Mouse (Mus musculus): ENCODE data around the gene Wdr24. TPM values are rescaled to one million over a fixed set of nuclear protein-coding genes. Genes with fewer than 3 reads are reported as not detected.

Wdr24 gene
- polyA plus RNA-seq, 1 experiment from 2014 or later: 35.3 TPM

DNA sequence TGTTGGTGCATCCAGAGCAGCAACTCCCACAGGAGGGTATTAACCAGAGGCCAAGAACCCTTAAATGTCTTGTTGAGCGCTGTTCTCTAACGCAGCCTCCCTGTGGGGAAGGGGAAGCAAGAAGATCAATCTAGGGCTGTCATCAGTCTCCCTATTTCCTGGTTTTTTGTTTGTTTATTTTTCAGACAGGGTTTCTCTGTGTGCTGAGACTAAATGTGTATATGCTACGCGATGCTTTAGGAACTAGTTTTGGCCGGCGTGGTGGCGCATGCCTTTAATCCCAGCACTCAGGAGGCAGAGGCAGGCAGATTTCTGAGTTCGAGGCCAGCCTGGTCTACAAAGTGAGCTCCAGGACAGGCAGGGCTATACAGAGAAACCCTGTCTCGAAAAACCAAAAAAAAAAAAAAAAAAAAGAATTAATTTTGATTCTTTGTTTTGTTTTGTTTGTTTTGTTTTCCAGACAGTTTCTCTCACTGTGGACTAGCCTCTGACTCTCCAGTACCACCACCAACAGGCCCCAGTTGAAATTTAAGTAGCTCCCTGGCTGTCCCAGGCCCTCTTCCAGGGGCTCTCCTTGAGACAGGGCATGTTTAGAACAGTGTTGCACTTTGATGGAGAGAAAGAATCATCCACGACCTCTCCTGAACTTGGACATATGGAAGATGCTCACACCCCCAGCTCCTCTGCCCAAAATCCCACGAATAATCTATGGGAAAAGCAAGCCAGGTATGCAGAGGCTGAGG lies 50.1 kb downstream of the Wdr24 start:
- peak overlapping the region; percentile 96 for H3K27ac ChIP-seq (ENCODE audit: low read length)
- WGBS: 73% methylated on average over 11 of the region's 11 CpGs
- H3K36me3 ChIP-seq (ENCODE audit: insufficient read depth, low read length): peaks cover 6% of the 10 kb centered on the region
- no peaks in the 10 kb centered on the region for H3K9me3 ChIP-seq (ENCODE audit: low read length)
- H3K4me1 ChIP-seq (ENCODE audit: insufficient read depth, low read length): peaks cover 29% of the 10 kb centered on the region
- no peak overlapping the region for H3K9ac ChIP-seq (replicated peaks; ENCODE audit: low read length)
- ATAC-seq (ENCODE audit: low FRiP score, low TSS enrichment): no peak
- H3K4me3 ChIP-seq (ENCODE audit: low read length): peak overlapping the region; percentile 75
- H3K27me3 ChIP-seq (ENCODE audit: insufficient read depth, low read length): no peaks in the 10 kb centered on the region
- H3K4me2 ChIP-seq (replicated peaks; ENCODE audit: low read depth, low read length): peak overlapping the region; percentile 78

DNA sequence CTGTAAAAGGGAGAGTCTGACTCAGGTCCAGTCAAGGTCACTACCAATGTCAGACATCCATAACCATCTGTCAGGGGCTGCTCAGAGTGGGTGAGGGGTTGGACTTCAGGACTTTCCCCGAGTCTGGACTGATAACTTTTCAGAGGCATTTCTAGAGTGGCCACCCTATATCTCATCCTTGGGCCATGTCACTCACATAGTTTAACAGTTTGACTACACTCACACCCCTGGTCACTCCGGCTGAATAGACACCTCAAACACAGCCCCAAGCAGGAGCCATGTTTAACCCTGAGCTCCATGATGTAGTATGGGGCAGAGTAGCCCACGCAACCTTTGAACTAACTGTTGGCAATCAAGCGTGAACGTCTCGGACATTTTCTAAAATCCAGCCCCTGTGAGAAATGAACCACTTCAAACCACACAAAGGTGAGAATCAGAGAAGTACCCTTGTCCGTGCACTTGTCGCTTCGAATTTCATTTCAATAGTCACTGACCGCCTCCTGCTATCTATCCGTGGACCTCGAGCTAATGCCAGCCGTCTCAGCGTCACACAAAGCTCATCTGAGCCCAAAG lies 50.8 kb downstream of the Wdr24 start:
- Histone ChIP-seq H3K4me2 (replicated peaks; ENCODE audit: low read depth, low read length) (peak overlapping the region; percentile 78), H3K9me3 (ENCODE audit: low read length) (no peaks in the 10 kb centered on the region), H3K4me1 (ENCODE audit: insufficient read depth, low read length) (peaks cover 24% of the 10 kb centered on the region), H3K9ac (replicated peaks; ENCODE audit: low read length) (peak overlapping the region; percentile 79), H3K4me3 (ENCODE audit: low read length) (peak overlapping the region; percentile 75), H3K27ac (ENCODE audit: low read length) (peak overlapping the region; percentile 96), H3K27me3 (ENCODE audit: insufficient read depth, low read length) (no peaks in the 10 kb centered on the region), H3K36me3 (ENCODE audit: insufficient read depth, low read length) (peaks cover 7% of the 10 kb centered on the region)
- WGBS: 4% methylated on average over 14 of the region's 14 CpGs
- ATAC-seq (ENCODE audit: low FRiP score, low TSS enrichment): 0 out of 2 replicates have a peak, but pooled peaks have one; percentile 18

DNA sequence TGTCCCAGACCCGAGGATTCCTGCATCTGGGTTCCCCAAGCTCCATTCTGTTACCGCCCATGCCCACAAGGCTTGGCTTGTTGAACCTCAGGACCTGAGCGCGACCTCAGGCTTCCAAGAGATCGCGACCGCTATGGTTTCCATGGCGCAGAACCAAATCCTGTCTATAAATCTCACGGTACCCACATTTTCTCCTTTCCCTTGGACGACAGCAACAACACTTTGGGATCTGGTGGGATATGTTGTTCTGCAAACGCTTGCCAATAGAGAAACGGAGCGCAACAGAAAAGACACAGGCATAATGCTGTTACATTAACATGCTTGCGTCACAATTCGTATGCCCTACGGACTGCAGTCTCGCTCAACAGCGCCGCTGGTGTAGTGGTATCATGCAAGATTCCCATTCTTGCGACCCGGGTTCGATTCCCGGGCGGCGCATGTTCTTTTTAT lies 51.3 kb downstream of the Wdr24 start, which contains the start of gene Mettl26:
Mettl26 (plus strand) TSS at position 354 of the 450 bp plus-strand sequence.
- under 1% methylated on average over 25 of the region's 25 CpGs for WGBS
- Histone ChIP-seq H3K9me3 (ENCODE audit: low read length) (no peaks in the 10 kb centered on the region), H3K4me3 (ENCODE audit: low read length) (peak within 1 kb of the TSS; percentile 75), H3K27ac (ENCODE audit: low read length) (peak within 1 kb of the TSS; percentile 96), H3K36me3 (ENCODE audit: insufficient read depth, low read length) (peaks cover 12% of the 10 kb centered on the region), H3K9ac (replicated peaks; ENCODE audit: low read length) (peak within 1 kb of the TSS; percentile 79), H3K4me2 (replicated peaks; ENCODE audit: low read depth, low read length) (peak within 1 kb of the TSS; percentile 78), H3K27me3 (ENCODE audit: insufficient read depth, low read length) (no peaks in the 10 kb centered on the region), H3K4me1 (ENCODE audit: insufficient read depth, low read length) (peaks cover 26% of the 10 kb centered on the region)
- ATAC-seq (ENCODE audit: low FRiP score, low TSS enrichment): peak; percentile 72

DNA sequence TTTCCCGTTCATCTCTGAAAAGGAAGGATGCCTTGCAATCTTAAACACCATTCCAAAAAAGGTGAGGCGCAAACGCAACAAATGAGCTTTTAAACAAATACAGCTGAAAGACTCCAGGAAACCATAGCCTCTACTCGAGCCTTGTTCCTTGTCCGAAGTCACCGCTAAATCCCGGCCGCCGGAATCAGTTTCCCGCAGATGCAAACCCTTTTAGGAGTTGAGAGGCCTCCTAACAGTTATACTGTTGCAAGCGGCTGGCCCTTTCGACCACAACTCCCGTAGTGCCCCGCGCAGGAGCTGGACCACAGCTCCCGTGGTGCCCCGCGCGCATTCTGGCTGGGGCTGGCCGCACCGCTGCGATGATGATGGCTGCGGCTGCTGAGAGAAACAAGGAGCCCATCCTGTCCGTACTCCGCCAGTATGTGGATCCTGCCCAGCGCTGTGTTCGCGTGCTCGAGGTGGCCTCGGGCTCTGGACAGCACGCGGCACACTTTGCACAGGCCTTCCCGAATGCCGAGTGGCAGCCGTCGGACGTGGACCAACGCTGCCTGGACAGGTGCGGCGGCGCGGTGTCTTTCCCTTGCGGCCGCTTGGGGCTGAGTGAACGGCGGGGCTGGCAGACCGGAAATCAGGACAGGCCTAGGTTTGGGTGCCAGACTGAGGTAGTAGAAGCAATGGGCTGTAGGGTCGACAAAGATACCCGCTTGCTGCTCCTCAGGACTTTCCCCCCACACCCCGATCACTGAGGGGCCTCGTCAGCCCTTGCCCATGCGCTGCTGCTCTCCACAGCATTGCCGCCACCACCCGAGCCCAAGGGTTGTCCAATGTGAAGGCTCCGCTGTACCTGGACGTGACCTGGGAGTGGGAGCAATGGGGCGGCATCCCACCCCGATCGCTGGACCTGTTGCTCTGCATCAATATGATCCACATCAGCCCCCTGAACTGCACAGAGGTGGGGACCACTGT lies 52.0 kb downstream of the Wdr24 start:
- Histone ChIP-seq H3K4me3 (ENCODE audit: low read length) (peak overlapping the region; percentile 75), H3K4me2 (replicated peaks; ENCODE audit: low read depth, low read length) (peak overlapping the region; percentile 78), H3K9ac (replicated peaks; ENCODE audit: low read length) (peak overlapping the region; percentile 79), H3K36me3 (ENCODE audit: insufficient read depth, low read length) (peaks cover 13% of the 10 kb centered on the region), H3K4me1 (ENCODE audit: insufficient read depth, low read length) (peaks cover 32% of the 10 kb centered on the region), H3K27me3 (ENCODE audit: insufficient read depth, low read length) (no peaks in the 10 kb centered on the region), H3K27ac (ENCODE audit: low read length) (peak overlapping the region; percentile 96), H3K9me3 (ENCODE audit: low read length) (no peaks in the 10 kb centered on the region)
- 1% methylated on average over 59 of the region's 59 CpGs for WGBS
- ATAC-seq (ENCODE audit: low FRiP score, low TSS enrichment): peak; percentile 93

DNA sequence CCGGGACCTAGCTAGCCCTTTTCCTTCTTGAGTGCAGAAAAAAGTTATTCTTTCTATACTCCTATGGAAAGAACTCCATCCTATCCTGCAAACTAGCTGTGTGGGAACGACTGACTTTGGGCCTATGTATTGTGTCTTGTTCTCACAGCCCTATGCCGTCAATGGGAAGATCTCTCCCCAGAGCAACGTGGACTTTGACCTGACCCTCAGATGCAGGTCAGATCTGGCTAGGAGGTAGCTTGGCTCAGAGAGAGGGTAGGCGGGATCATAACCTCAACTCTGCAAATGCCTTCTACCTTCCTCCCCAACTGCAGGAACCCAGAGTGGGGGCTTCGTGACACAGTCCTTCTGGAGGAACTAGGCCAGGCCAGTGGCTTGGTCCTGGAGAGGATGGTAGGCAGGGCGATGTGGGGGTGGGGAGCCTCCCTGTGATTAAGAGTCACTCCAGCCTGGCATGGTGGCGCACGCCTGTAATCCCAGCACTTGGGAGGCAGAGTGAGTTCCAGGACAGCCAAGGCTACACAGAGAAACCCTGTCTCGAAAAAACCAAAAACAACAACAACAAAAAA lies 53.0 kb downstream of the Wdr24 start:
- Histone ChIP-seq H3K27ac (ENCODE audit: low read length) (no peak overlapping the region), H3K36me3 (ENCODE audit: insufficient read depth, low read length) (peaks cover 13% of the 10 kb centered on the region), H3K9me3 (ENCODE audit: low read length) (no peaks in the 10 kb centered on the region), H3K4me1 (ENCODE audit: insufficient read depth, low read length) (peaks cover 42% of the 10 kb centered on the region), H3K4me2 (replicated peaks; ENCODE audit: low read depth, low read length) (peak overlapping the region; percentile 78), H3K9ac (replicated peaks; ENCODE audit: low read length) (peak overlapping the region; percentile 79), H3K27me3 (ENCODE audit: insufficient read depth, low read length) (no peaks in the 10 kb centered on the region), H3K4me3 (ENCODE audit: low read length) (peak overlapping the region; percentile 75)
- WGBS: 54% methylated on average over 10 of the region's 10 CpGs
- no peak for ATAC-seq (ENCODE audit: low FRiP score, low TSS enrichment)

DNA sequence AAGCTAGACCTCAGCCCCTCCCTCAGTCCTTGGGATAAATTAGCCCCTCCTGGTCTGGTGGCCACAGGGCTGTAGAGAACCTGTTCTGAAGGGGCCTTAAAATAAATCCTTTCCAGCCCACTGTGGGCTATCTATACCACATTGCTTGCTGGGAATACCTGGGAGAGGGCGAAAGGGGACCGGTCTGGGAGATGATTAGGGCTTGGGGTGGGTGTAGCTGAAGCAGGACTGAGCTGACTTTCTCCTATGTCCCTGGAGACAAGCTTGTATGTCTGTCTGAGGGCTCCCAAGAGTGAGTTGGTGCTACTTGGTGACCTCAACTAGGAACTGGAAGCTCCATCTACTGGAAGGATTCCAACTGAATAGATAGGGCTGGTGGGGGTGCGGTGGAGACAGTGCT lies 53.6 kb downstream of the Wdr24 start:
- Histone ChIP-seq H3K4me2 (replicated peaks; ENCODE audit: low read depth, low read length) (no peak overlapping the region), H3K9ac (replicated peaks; ENCODE audit: low read length) (no peak overlapping the region), H3K27me3 (ENCODE audit: insufficient read depth, low read length) (no peaks in the 10 kb centered on the region), H3K4me3 (ENCODE audit: low read length) (no peak overlapping the region), H3K36me3 (ENCODE audit: insufficient read depth, low read length) (peaks cover 13% of the 10 kb centered on the region), H3K27ac (ENCODE audit: low read length) (no peak overlapping the region), H3K9me3 (ENCODE audit: low read length) (no peaks in the 10 kb centered on the region), H3K4me1 (ENCODE audit: insufficient read depth, low read length) (peaks cover 46% of the 10 kb centered on the region)
- no peak for ATAC-seq (ENCODE audit: low FRiP score, low TSS enrichment)
- WGBS: 87% methylated on average over 3 of the region's 3 CpGs

DNA sequence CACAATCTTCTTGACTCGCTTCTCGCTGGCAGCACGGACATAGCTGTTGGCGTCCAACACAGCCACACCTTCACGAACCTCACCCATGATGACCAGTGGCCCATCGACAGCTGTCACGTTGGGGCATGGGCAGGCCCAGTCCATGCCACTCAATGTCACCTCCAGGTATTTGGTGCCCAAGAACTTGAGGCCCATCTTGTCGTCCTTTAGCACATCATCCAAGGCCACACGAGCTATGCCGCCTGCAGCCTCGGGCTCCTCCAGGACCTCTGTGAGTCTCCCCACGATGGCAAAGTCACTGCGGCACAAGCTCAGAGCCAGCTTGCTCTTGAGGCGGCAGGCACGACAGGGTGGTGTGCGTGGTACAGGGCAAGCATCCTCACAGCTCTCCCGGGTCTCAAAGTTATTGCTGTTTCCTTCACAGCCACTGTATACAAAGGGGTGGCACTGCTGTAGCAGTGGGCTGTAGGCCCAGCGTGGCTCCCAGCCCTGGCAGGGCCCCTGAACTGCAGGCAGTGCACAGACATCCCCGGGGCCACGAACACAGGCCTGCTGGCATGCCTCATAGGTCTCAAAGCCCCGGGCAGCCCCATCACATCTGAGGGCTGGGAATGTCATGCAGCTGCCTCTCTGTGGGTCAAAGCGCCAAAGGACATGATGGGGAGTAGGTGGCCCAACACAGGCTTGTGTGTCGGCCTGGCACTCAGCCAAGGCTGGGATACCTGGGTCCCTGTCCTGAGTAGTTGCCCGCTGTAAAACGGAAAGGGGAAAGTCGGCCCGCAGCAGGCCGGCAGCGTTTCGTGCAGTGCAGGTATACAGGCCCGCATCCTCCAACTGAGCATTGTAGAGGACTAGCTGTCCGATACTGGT lies 54.5 kb downstream of the Wdr24 start:
- Histone ChIP-seq H3K4me1 (ENCODE audit: insufficient read depth, low read length) (peaks cover 46% of the 10 kb centered on the region), H3K36me3 (ENCODE audit: insufficient read depth, low read length) (peaks cover 19% of the 10 kb centered on the region), H3K4me3 (ENCODE audit: low read length) (no peak overlapping the region), H3K9me3 (ENCODE audit: low read length) (no peaks in the 10 kb centered on the region), H3K9ac (replicated peaks; ENCODE audit: low read length) (no peak overlapping the region), H3K4me2 (replicated peaks; ENCODE audit: low read depth, low read length) (no peak overlapping the region), H3K27me3 (ENCODE audit: insufficient read depth, low read length) (no peaks in the 10 kb centered on the region), H3K27ac (ENCODE audit: low read length) (no peak overlapping the region)
- no peak for ATAC-seq (ENCODE audit: low FRiP score, low TSS enrichment)
- 90% methylated on average over 32 of the region's 32 CpGs for whole genome bisulfite sequencing
